Mouse (Mus musculus): ENCODE measurements at regions not wholly inside any gene's neighbourhood (a gene's known extent, or its start where the extent isn't known, plus 50 kb on each side); places are given as distances from the start of the nearest gene placed in this dataset.
"Not testable (repeated sequence)": the region's sequence is repeated elsewhere in the genome, so short reads cannot be mapped to it uniquely, and the experiment has no call there.

GRCm38 (mm10) chr8:88883751-88884390, 160.1 kb downstream of the Sall1 start:
- DNase-seq = no peak

- DNase-seq = no peak
These were observed 164.1 kb downstream of the Sall1 start for GRCm38 (mm10) chr8:88879857-88880256.

GRCm38 (mm10) chr8:88877921-88878320, 166.0 kb downstream of the Sall1 start:
- DNase-seq = no peak

GRCm38 (mm10) chr8:88862846-88863455, 166.1 kb downstream of the Cyld start:
- no peak for DNase-seq

- no peak for DNase-seq
These were observed 160.4 kb downstream of the Cyld start for GRCm38 (mm10) chr8:88857216-88857615.

GRCm38 (mm10) chr8:88853200-88853599, 156.4 kb downstream of the Cyld start:
- no peak for DNase-seq

GRCm38 (mm10) chr8:88845916-88846315, 149.1 kb downstream of the Cyld start:
- no peak for DNase-seq

GRCm38 (mm10) chr8:88844370-88844769, 147.5 kb downstream of the Cyld start:
- no peak for DNase-seq

GRCm38 (mm10) chr8:88842451-88842850, 145.6 kb downstream of the Cyld start:
- no peak for DNase-seq

GRCm38 (mm10) chr8:88840096-88840495, 143.3 kb downstream of the Cyld start:
- DNase-seq = no peak

GRCm38 (mm10) chr8:88835756-88836291, 139.0 kb downstream of the Cyld start:
- no peak for DNase-seq

- no peak for DNase-seq
These were observed 129.0 kb downstream of the Cyld start for GRCm38 (mm10) chr8:88825816-88826215.

GRCm38 (mm10) chr8:88823931-88824330, 127.1 kb downstream of the Cyld start:
- DNase-seq = no peak

- no peak for DNase-seq
These were observed 123.5 kb downstream of the Cyld start for GRCm38 (mm10) chr8:88820275-88820850.

GRCm38 (mm10) chr8:88816461-88816860, 119.6 kb downstream of the Cyld start:
- no peak for DNase-seq

- DNase-seq = no peak
These were observed 117.4 kb downstream of the Cyld start for GRCm38 (mm10) chr8:88814246-88814645.

GRCm38 (mm10) chr8:88812901-88813676, 116.3 kb downstream of the Cyld start:
- DNase-seq = no peak

GRCm38 (mm10) chr8:88806851-88807250, 110.0 kb downstream of the Cyld start:
- not testable (repeated sequence) for DNase-seq

All from thymus, postnatal 25 days (tissue).